Mouse (Mus musculus): ENCODE measurements around the gene Greb1. TPM values are rescaled to one million over a fixed set of nuclear protein-coding genes. Genes with fewer than 3 reads are reported as not detected.

The Greb1 gene
- polyA plus RNA-seq, 2 experiments = 1.1 to 3.2 TPM

- ATAC-seq (ENCODE audit: low FRiP score, low read depth) = no peak
- H3K4me1 ChIP-seq (ENCODE audit: control insufficient read depth, insufficient read depth, low read length) = no peaks in the 10 kb centered on the region
- H3K4me3 ChIP-seq (replicated peaks; ENCODE audit: low read length) = no peak overlapping the region
- no peak for DNase-seq (ENCODE audit: low spot score)
- no peak overlapping the region for H3K9ac ChIP-seq (ENCODE audit: low read depth, low read length, severe bottlenecking)
- WGBS = 67% methylated on average over 3 of the region's 3 CpGs
- H3K27ac ChIP-seq (replicated peaks; ENCODE audit: low read depth, low read length) = no peak overlapping the region
- no peaks in the 10 kb centered on the region for H3K27me3 ChIP-seq (ENCODE audit: control insufficient read depth, insufficient read depth, low read length)
- H3K36me3 ChIP-seq (ENCODE audit: control insufficient read depth, insufficient read depth, low read length) = no peaks in the 10 kb centered on the region
- H3K4me2 ChIP-seq (replicated peaks; ENCODE audit: low read depth, low read length, severe bottlenecking) = no peak overlapping the region
- TF ChIP-seq POLR2A (IDR thresholded peaks at IDR 0.05; ENCODE audit: borderline replicate concordance, extremely low read depth, insufficient read depth, insufficient read length) = no peak
- no peaks in the 10 kb centered on the region for H3K9me3 ChIP-seq (ENCODE audit: control insufficient read depth, low read length)
Observed at GRCm38 (mm10) chr12:16669176-16669575, 131.5 kb downstream of the Greb1 start.

DNA sequence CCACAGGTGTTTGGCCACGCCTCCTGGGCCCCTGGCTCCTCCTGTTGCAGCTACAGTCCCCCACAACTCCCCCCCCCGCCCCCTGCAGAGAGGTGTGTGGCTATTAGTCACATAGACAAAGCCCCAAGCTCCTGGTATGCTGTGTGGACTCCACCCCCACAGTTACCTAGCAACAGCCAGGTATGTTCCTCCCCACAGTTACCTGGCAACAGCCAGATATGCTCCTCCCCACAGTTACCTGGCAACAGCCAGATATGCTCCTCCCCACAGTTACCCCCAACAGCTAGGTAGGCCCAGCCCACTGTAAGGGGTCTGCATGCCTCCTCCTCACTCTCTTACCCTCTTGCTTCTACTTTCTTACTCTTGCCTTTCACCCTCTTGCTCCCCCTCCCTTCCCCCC is 135.7 kb downstream of the Greb1 start:
- WGBS = no CpG with 5 or more reads among the region's 2 CpGs
- no peak for TF ChIP-seq POLR2A (IDR thresholded peaks at IDR 0.05; ENCODE audit: borderline replicate concordance, extremely low read depth, insufficient read depth, insufficient read length)
- no peak for DNase-seq (ENCODE audit: low spot score)

DNA sequence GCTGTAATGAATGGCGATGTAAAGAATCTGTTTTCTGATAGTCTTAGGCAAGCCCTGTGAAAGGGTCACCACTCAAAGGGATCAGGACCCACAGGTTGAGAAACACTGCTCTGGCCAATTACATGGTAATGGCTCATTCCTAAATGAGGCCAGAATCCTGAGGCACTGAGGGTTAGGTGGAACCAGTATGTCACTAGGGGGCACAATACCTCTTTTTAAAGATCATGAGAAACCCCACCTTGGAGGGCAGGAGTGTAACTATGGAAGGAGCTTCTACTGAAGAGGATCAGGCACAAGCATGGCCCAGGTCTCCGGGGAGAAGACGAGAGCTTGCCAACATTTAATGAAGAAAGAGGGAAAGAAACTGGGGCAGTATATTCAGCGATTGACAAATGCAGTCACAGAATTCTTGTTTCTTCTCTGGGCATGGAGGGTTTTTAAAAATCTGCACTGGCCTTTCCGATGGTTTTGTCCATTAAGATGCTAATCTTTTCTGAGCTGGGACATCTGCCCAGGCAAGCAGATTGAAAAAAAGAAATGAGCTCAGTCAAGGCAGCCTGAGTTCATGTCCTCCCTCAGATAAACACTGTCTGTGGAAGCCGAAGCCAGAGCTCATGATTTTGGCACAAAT is 137.6 kb downstream of the Greb1 start:
- no peak for TF ChIP-seq POLR2A (IDR thresholded peaks at IDR 0.05; ENCODE audit: borderline replicate concordance, extremely low read depth, insufficient read depth, insufficient read length)
- Histone ChIP-seq H3K9ac (ENCODE audit: low read depth, low read length, severe bottlenecking) (no peak overlapping the region), H3K27me3 (ENCODE audit: control insufficient read depth, insufficient read depth, low read length) (no peaks in the 10 kb centered on the region), H3K9me3 (ENCODE audit: control insufficient read depth, low read length) (no peaks in the 10 kb centered on the region), H3K36me3 (ENCODE audit: control insufficient read depth, insufficient read depth, low read length) (no peaks in the 10 kb centered on the region), H3K4me2 (replicated peaks; ENCODE audit: low read depth, low read length, severe bottlenecking) (no peak overlapping the region), H3K27ac (replicated peaks; ENCODE audit: low read depth, low read length) (no peak overlapping the region), H3K4me3 (replicated peaks; ENCODE audit: low read length) (no peak overlapping the region), H3K4me1 (ENCODE audit: control insufficient read depth, insufficient read depth, low read length) (no peaks in the 10 kb centered on the region)
- ATAC-seq (ENCODE audit: low FRiP score, low read depth) = no peak
- WGBS = 72% methylated on average over 6 of the region's 6 CpGs
- no peak for DNase-seq (ENCODE audit: low spot score)

More for the DNA sequence above, 135.7 kb downstream of the Greb1 start:
- Histone ChIP-seq H3K4me1 (ENCODE audit: control insufficient read depth, insufficient read depth, low read length) (no peaks in the 10 kb centered on the region), H3K4me3 (replicated peaks; ENCODE audit: low read length) (no peak overlapping the region), H3K9ac (ENCODE audit: low read depth, low read length, severe bottlenecking) (no peak overlapping the region), H3K27ac (replicated peaks; ENCODE audit: low read depth, low read length) (no peak overlapping the region), H3K9me3 (ENCODE audit: control insufficient read depth, low read length) (no peaks in the 10 kb centered on the region), H3K36me3 (ENCODE audit: control insufficient read depth, insufficient read depth, low read length) (no peaks in the 10 kb centered on the region), H3K4me2 (replicated peaks; ENCODE audit: low read depth, low read length, severe bottlenecking) (no peak overlapping the region), H3K27me3 (ENCODE audit: control insufficient read depth, insufficient read depth, low read length) (no peaks in the 10 kb centered on the region)
- no peak for ATAC-seq (ENCODE audit: low FRiP score, low read depth)

DNA sequence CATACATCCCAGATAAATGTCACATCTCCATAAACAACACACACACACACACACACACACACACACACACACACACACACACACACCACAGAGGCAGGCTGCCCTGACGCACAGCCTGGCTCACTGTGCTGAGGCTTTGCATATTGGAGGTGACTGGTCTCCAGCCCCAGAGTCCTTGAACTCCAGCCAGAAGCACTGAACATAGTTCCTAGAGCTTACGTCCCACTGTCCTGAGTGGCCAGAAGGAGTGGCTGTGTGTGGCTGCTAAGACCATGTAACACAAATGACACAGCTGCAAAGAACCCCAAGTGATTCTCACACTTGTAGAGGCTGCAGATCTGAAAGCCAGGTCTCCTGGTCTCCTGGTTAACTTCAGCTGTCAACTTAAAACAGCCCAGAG is 138.8 kb downstream of the Greb1 start:
- no peaks in the 10 kb centered on the region for H3K9me3 ChIP-seq (ENCODE audit: control insufficient read depth, low read length)
- no peaks in the 10 kb centered on the region for H3K4me1 ChIP-seq (ENCODE audit: control insufficient read depth, insufficient read depth, low read length)
- no peak overlapping the region for H3K4me2 ChIP-seq (replicated peaks; ENCODE audit: low read depth, low read length, severe bottlenecking)
- no peak for TF ChIP-seq POLR2A (IDR thresholded peaks at IDR 0.05; ENCODE audit: borderline replicate concordance, extremely low read depth, insufficient read depth, insufficient read length)
- no peaks in the 10 kb centered on the region for H3K36me3 ChIP-seq (ENCODE audit: control insufficient read depth, insufficient read depth, low read length)
- ATAC-seq (ENCODE audit: low FRiP score, low read depth) (no peak), DNase-seq (ENCODE audit: low spot score) (no peak)
- no peaks in the 10 kb centered on the region for H3K27me3 ChIP-seq (ENCODE audit: control insufficient read depth, insufficient read depth, low read length)
- WGBS = 78% methylated on average over 2 of the region's 2 CpGs
- no peak overlapping the region for H3K9ac ChIP-seq (ENCODE audit: low read depth, low read length, severe bottlenecking)
- no peak overlapping the region for H3K4me3 ChIP-seq (replicated peaks; ENCODE audit: low read length)
- no peak overlapping the region for H3K27ac ChIP-seq (replicated peaks; ENCODE audit: low read depth, low read length)

- no peaks in the 10 kb centered on the region for H3K27me3 ChIP-seq (ENCODE audit: control insufficient read depth, insufficient read depth, low read length)
- H3K4me1 ChIP-seq (ENCODE audit: control insufficient read depth, insufficient read depth, low read length) = no peaks in the 10 kb centered on the region
- H3K27ac ChIP-seq (replicated peaks; ENCODE audit: low read depth, low read length) = no peak overlapping the region
- ATAC-seq (ENCODE audit: low FRiP score, low read depth) (no peak), DNase-seq (ENCODE audit: low spot score) (no peak)
- H3K9ac ChIP-seq (ENCODE audit: low read depth, low read length, severe bottlenecking) = no peak overlapping the region
- no peak for TF ChIP-seq POLR2A (IDR thresholded peaks at IDR 0.05; ENCODE audit: borderline replicate concordance, extremely low read depth, insufficient read depth, insufficient read length)
- H3K4me2 ChIP-seq (replicated peaks; ENCODE audit: low read depth, low read length, severe bottlenecking) = no peak overlapping the region
- WGBS = 78% methylated on average over 10 of the region's 10 CpGs
- no peaks in the 10 kb centered on the region for H3K9me3 ChIP-seq (ENCODE audit: control insufficient read depth, low read length)
- H3K36me3 ChIP-seq (ENCODE audit: control insufficient read depth, insufficient read depth, low read length) = no peaks in the 10 kb centered on the region
- no peak overlapping the region for H3K4me3 ChIP-seq (replicated peaks; ENCODE audit: low read length)
Observed at GRCm38 (mm10) chr12:16661459-16661858, 139.2 kb downstream of the Greb1 start.

All from limb, embryonic 14.5 days (tissue).